Mouse (Mus musculus) urinary bladder, postnatal 25 days (tissue): ENCODE data around the gene Eif3b.

Experiments used
- DNase-seq: peaks from one replicate; pipeline ENCODE4 v3.0.0; 2022; ENCODE audit warnings: low spot score

Gene Eif3b

GRCm38 (mm10) chr5:140491142-140491541 is 72.0 kb downstream of the Eif3b start:
- no peak for DNase-seq

DNA sequence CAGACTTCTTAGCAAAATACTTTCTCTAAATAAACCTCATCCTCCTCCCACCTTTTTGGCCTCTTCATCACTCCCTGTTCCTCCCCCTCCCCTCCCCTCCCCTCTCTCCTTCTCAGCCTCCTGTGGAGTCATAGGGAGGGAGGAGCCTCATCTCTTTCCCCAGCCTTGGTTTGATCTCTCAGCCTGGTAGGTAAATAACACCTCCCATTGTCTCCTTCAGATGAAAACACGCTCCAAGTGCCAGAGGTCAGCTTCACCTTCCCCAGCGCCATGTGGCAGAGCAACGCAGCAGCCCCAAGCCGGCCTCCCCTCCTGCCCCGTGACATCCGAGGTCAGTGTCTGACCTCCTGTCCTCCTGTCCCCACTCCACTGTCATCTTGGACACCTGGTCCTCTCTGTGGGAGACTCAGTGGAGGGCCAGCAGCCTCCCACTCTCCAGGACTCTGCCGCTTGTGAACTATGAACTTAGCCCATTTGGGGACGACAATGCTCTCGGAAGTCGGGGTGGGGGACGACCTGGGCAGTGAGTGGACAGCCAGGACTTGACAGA is 73.6 kb downstream of the Eif3b start:
- DNase-seq = no peak
